Mouse (Mus musculus): ENCODE data around the gene Idi2.
"Not testable (repeated sequence)": the region's sequence is repeated elsewhere in the genome, so short reads cannot be mapped to it uniquely, and the experiment has no call there.

Gene Idi2

DNA sequence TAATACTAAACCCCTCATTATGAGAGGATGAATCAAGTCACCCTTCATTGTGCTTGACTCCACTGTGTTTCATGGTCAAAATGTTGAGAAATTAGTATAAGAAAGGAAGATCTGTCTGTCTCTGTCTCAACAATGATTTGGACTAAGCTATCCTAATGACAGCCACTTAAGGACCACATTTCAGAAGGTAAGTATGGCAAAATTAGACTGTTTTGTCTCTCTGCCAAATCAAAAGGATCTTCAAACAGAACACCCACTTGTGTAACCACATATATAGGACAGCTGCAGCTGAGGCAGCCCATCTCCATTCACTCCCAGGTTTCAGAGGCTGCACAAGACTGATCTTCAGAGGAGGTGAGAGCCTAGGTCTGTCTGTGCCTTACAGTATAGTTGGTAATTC, at the start of gene Idi2:
Idi2 (plus strand) TSS at position 301 of the 400 bp plus-strand sequence.
- DNase-seq (ENCODE audit: low spot score), result not testable (repeated sequence)

DNA sequence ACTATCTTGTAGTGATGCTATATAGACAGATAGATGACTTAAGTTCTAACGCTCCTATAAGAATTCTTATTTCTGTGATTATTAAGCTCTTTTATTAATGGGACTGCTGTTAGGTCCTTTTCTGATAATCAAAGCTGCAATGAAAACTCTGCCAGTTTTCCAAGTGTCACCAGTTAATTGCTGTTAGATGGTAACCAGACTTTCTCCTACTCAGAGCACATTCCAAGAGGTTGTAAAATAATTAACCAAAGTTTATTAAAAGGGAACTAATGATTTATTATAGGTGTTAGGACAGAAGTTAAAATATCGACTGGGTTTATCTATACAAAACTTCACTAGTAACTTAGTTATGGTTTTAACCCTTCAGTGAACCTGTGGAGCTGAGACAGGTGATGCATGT, 46.7 kb upstream of the Idi2 start:
- DNase-seq (ENCODE audit: low spot score), result not testable (repeated sequence)

- DNase-seq (ENCODE audit: low spot score), result not testable (repeated sequence)
These were observed 38.8 kb upstream of the Idi2 start for GRCm38 (mm10) chr13:8913890-8914289.

- no peak for DNase-seq (ENCODE audit: low spot score)
These were observed 19.2 kb upstream of the Idi2 start for GRCm38 (mm10) chr13:8933499-8933898.

GRCm38 (mm10) chr13:8937611-8938140, 15.0 kb upstream of the Idi2 start:
- not testable (repeated sequence) for DNase-seq (ENCODE audit: low spot score)

GRCm38 (mm10) chr13:8941110-8941509, 11.6 kb upstream of the Idi2 start:
- DNase-seq (ENCODE audit: low spot score), result not testable (repeated sequence)

- DNase-seq (ENCODE audit: low spot score), result not testable (repeated sequence)
These were observed 11.0 kb upstream of the Idi2 start for GRCm38 (mm10) chr13:8941701-8942100.

GRCm38 (mm10) chr13:8943828-8944227, 8.8 kb upstream of the Idi2 start:
- not testable (repeated sequence) for DNase-seq (ENCODE audit: low spot score)

DNA sequence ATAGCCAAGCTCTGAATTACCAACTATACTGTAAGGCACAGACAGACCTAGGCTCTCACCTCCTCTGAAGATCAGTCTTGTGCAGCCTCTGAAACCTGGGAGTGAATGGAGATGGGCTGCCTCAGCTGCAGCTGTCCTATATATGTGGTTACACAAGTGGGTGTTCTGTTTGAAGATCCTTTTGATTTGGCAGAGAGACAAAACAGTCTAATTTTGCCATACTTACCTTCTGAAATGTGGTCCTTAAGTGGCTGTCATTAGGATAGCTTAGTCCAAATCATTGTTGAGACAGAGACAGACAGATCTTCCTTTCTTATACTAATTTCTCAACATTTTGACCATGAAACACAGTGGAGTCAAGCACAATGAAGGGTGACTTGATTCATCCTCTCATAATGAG, 4.5 kb upstream of the Idi2 start, which contains the start of gene Gm9745:
Gm9745 (minus strand) TSS at position 101 of the 400 bp plus-strand sequence.
- not testable (repeated sequence) for DNase-seq (ENCODE audit: low spot score)

- not testable (repeated sequence) for DNase-seq (ENCODE audit: low spot score)
These were observed 2.5 kb downstream of the Idi2 start for GRCm38 (mm10) chr13:8955127-8955526.

DNA sequence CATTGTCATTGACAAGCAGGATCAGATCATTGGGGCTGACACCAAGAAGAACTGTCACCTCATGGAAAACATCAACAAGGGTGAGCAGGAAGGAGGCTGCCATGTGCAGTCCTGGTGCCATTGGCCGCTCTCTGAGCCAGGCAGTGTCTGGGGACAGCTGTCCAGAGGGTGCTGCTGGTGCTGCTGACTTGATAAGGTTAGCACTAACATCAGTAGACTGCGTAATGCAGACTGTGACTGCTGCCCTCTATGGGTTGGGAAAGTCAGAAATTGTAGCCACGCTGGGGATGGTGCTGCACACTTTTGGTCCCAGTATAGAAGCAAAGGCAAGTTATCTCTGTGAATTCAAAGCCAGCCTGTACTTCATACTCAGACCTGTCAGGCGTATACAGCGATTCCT, 4.2 kb downstream of the Idi2 start:
- DNase-seq (ENCODE audit: low spot score), result not testable (repeated sequence)

GRCm38 (mm10) chr13:8959058-8959457, 6.4 kb downstream of the Idi2 start:
- DNase-seq (ENCODE audit: low spot score), result not testable (repeated sequence)

GRCm38 (mm10) chr13:8959554-8959953, 6.9 kb downstream of the Idi2 start:
- DNase-seq (ENCODE audit: low spot score), result not testable (repeated sequence)

DNA sequence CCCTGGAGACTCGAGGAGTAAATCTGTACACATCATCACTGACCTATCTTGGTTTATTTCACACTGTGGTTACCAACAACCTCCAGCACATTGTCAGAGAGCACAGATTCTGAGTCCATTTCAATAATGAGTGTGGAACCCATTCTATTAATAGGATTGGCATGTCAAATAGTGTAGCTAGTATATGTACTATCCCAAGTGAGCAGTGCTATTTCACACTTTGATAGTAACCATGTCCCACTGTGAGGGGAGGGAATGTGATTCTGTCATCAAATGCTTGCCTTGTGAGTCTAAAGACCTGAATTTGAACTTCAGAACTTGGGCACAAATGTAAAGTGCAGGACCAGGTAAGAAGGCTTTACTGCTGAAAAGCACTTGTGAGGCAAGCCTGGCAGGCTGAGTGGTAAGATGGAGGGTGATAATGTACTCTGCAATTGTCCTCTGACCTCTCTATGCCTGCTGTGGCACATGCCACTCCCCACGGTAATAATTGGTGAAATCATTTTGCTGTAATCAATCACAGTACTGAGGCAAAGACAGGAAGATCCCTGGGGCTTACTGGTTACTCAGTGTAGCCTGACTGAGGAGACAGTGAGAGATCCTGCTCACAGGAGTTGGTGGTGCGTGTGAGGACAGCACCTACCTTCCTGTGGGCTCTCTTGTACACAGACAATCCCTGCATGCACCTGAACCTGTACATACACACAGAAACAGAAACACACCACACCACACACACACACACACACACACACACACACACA, 8.6 kb downstream of the Idi2 start:
- not testable (repeated sequence) for DNase-seq (ENCODE audit: low spot score)

DNA sequence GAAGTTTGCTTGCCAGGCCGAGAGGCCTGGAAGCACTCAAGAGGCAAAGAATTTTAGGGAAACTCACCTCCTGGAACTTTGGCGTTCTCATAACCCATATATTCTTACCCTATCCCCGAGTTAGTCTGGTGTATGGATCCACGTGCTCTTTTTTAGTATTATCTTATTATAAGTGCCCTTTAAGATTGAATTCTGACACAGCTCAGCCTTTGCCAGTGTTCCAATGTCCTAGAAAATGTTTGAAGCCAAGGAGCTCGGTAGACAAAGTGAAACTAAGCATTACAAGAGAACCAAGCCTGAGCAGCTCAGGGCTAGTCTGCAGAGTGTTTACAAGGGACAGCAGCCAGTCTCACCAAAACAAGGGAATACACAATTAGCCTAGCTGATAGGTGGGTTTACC, 9.6 kb downstream of the Idi2 start:
- DNase-seq (ENCODE audit: low spot score), result not testable (repeated sequence)

DNA sequence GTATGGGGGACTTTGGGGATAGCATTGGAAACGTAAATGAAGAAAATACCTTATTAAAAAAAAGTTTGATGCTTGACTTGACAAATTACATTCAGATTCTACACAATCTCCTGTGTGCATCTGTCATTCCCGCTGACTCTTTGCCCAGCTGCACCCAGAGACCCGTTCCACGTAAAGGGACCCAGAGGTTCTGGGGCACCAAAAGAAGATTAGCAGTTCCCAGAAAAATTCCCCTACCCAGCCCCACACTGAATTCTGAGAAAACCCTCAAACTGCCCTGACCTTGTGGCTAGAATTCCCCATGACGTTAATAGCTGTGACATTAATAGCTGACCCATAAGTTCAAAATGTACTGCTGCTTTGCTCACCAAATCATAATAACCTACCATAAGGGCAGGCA, 12.6 kb downstream of the Idi2 start:
- DNase-seq (ENCODE audit: low spot score), result no peak

- no peak for DNase-seq (ENCODE audit: low spot score)
These were observed 15.1 kb downstream of the Idi2 start for GRCm38 (mm10) chr13:8967742-8968141.

- DNase-seq (ENCODE audit: low spot score), result no peak
These were observed 19.7 kb downstream of the Idi2 start for GRCm38 (mm10) chr13:8972369-8972768.

GRCm38 (mm10) chr13:8972972-8973371, 20.3 kb downstream of the Idi2 start:
- DNase-seq (ENCODE audit: low spot score), result no peak

DNA sequence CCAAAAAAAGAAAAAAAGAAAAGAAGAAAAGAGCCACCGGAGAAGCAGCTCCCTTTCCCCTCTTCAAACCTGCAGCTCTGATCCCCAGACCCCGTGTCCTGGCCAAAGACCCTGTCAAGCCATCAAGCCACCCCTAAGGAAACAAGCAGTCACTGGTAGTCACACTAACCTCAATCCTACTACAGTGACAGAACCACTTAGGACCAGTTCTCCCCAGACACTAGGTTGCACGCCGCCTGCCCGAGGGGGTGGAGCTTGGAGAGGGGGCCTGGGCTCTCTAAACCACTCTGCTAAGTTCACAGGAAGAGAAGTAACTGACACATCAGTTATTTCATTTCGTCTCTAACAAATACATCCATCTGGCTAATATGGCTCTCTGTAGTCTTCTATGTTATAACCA, 39.6 kb downstream of the Idi2 start:
- no peak for DNase-seq (ENCODE audit: low spot score)

DNA sequence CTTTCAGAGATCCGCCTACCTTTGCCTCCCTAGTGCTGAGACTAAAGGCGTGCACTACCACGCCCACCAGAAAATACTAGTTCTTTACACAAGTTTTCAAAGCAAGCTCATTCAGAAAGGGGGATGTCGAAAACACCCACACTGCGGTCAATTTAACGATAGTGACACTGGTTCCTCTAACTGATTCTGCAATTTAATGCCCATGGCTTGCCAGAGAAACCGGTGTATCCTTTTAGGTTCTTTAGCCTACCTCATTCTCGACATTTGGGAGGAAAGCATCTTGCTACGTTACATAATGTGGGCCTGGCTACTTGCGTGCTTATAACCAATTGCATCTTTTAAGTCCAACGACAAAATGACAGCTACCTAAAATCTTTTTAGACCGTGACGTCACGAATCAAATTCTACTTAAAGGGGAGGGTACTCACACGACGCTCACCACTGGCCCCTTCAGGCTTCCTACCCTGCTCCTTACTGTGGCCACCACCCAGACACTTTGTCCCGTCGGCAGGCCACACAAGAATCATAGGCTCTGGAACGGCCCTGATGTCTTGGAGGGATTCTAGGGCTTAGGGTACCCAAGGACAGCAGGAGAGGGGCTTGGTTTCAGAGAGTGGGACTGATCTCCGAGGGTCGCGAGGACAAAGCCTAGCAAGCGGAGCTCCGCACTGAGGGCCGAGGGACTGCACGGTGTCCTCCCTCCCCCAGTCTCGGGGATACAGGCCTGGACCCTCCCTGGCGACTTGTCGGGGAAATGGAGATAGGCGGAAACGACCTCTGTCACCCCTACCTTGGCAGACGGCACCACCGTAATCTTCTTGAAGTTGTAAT, 42.7 kb downstream of the Idi2 start:
- peak; percentile 71 for DNase-seq (ENCODE audit: low spot score)

DNA sequence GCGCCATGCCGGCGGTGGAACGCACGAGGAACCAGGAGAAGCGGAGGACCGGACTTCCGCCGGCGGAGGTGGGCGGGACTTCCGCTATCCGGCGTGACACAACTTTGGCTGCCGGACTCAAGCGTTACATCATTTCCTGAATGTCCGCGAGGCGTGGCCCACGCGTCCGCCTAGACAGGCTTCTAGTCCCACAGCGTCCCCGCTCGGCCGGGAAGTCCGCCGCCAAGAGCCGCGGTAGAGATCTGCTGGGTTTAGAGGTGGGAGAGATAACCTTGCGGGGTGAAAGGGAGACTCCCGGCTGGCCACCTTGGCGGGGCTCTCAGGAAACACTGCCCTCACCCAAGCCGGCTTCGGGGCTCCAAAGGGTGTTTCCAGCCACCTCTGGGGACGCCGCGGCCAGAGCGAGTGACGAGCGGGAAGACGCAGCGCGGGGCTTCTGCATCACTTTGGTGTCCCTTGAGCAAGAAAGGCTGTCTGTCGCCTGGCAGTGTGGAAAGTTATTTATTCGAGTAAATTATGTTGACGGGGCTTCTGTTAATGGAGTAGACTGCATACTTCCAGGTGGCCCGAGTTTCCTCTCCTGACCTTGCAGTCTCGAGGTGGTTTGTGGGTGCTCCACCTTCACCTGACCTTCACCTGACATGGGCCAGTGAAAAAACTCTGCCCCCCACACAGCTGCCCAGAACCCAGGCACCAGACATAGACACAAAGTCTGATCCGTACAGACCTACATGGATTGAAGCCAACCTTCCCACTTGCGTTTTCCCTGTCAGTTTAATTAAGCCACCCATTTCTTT, 43.5 kb downstream of the Idi2 start, which contains the start of gene Gtpbp4:
Gtpbp4 (minus strand) TSS at position 94 of the 797 bp plus-strand sequence.
- peak; percentile 98 for DNase-seq (ENCODE audit: low spot score)

Measured in embryo, embryonic 10.5 days (tissue).